Mouse (Mus musculus): Measurements from ENCODE around the gene Lpcat3.
A peak's percentile ranks its signal among the peaks of the same experiment; 100 is the strongest.
"Not testable (repeated sequence)": the region's sequence is repeated elsewhere in the genome, so short reads cannot be mapped to it uniquely, and the experiment has no call there.

Lpcat3 gene

GRCm38 (mm10) chr6:124678769-124679168 is 15.9 kb downstream of the Lpcat3 start:
- no peak for DNase-seq (ENCODE audit: low spot score)

GRCm38 (mm10) chr6:124679486-124679885 is 16.7 kb downstream of the Lpcat3 start:
- no peak for DNase-seq (ENCODE audit: low spot score)

DNA sequence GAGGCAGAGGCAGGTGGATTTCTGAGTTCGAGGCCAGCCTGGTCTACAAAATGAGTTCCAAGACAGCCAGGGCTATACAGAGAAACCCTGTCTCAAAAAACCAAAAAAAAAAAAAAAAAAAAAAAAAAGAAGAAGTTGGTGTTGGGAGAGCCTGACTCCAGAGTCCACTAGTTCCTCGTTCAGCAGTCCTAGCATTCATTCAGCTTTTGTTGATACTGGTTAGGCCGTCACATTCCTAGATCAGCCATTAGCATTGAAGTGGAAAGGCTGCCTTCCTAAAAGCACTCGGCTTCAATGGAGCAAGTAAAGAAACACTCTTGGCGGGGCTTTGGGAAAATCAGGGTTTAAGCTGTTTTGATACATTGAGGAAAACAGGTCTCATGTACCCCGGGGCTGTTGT is 19.5 kb downstream of the Lpcat3 start:
- not testable (repeated sequence) for DNase-seq (ENCODE audit: low spot score)

GRCm38 (mm10) chr6:124683591-124684417 is 21.0 kb downstream of the Lpcat3 start:
- DNase-seq (ENCODE audit: low spot score): peak; percentile 80

- DNase-seq (ENCODE audit: low spot score): no peak
Observed at GRCm38 (mm10) chr6:124685606-124686386, 23.0 kb downstream of the Lpcat3 start.

- not testable (repeated sequence) for DNase-seq (ENCODE audit: low spot score)
Observed at GRCm38 (mm10) chr6:124686644-124687043, 23.8 kb downstream of the Lpcat3 start.

DNA sequence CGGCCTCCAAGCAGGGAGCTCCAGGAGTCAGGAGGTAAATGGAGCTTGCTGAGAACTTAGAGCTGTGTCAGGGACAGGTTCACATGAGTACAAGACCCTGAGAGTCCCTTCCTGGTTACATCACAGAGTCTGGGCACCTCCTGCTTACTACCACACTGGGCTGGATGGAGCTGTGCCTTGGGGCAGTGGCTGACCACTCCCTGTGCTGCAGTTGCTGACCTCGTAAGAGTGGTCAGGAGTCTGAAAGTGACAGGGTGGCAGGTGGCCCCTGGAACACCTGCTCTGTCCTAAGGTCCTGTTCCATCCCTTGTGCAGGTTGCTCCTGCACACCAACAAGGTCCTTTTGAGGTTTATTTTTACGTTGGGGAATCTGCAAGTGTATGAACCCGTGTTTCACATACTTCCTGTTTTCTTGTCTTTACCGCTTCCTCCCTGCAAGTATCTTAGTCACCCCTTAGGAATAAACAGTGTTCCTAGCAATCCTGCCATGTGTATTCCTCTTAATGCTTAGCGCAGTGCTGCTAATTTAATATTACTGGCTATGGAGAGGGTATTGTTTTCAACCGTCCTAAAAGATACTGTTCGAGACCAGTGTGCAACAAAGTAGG is 25.4 kb downstream of the Lpcat3 start:
- DNase-seq (ENCODE audit: low spot score): no peak

DNA sequence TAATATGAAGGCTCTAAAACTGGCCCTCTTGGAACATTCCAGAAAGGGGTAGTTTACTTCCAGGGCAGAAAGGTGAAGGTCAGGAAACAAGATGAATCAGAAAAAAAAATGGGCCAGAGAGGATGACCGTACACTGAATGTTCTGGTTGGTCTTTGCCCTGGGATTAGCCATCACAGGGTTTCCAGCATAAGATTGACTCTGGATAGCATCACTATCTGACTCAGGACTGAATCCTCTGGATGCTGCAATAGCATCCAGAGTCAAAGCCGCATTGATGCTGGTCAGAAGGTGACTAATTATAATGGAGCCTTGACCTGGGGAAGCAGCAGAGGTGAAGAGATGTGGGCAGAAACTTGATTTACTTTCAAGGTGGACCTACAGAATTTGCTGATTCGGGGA is 26.2 kb downstream of the Lpcat3 start:
- no peak for DNase-seq (ENCODE audit: low spot score)

- peak; percentile 60 for DNase-seq (ENCODE audit: low spot score)
Observed at GRCm38 (mm10) chr6:124690517-124690916, 27.7 kb downstream of the Lpcat3 start.

- DNase-seq (ENCODE audit: low spot score): no peak
Observed at GRCm38 (mm10) chr6:124693243-124693981, 30.6 kb downstream of the Lpcat3 start.

DNA sequence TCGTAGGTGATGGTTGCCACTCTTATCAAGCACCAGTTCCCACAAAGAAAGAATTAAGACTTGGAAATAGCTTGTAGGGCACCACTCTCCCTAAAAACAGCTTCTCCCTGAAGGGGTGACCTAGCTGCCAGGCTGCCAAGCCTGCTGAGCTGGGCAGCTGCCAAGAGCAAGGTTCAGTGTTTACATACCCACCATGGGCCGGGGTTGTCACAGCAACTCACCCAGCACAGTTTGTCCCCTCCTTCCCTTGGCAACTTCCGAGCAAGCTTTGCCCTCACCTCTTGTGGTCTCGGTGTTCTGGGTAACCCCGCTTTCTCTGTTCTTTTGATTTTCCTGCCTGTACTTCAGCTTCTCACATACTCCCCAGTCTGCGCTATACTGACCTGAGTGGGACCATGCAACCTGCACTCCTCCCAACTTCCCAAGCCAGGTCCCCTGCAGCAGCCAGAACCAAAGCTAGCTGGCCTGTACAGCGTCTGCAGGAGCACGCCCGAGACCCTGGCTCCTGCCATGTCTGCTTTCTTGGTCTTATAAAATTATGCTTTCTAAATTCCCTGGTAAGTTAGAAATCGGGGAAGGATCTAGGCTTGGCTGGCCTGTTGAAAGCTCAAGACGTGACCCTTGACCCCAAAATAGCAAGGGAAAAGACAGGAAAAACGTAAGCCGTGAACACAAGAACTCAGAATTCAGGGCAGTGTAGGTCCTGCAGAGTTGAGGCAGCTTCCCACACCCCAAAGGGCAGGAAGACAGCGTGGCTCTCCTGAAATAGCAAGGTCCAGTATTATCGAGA is 31.5 kb downstream of the Lpcat3 start:
- DNase-seq (ENCODE audit: low spot score): peak; percentile 86

DNA sequence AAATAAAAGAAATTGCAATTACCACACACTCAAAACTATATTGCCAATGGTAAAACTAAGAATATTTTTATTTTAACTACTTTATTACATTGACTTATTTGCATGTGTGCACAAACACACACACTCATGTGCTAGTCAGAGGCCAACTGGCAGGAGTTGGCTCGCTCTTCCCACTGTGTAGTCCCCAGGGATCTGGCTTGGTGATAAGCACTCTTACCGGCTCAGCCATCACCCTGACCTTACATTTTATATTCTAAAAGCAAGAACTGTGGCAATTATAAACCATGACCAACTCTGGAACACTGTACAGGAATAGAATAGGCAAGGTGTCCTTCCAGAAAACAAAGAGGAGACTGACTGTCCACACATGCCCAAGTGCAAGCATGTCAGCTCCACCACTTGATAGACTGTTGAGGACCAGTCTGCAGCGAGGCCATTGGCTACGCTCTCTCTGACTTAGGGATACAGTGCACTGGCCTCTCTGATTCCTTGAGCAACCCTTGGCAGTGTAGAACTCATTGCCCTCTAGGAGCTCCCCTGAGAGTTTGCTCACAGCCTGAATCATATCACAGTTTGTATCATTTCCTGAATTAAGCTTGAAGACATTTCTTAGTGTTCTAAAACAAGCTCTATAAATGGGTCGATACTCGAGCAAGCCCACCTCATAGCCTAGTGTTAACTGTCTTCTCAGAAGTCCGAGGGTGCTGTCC is 33.8 kb downstream of the Lpcat3 start:
- peak; percentile 77 for DNase-seq (ENCODE audit: low spot score)

DNA sequence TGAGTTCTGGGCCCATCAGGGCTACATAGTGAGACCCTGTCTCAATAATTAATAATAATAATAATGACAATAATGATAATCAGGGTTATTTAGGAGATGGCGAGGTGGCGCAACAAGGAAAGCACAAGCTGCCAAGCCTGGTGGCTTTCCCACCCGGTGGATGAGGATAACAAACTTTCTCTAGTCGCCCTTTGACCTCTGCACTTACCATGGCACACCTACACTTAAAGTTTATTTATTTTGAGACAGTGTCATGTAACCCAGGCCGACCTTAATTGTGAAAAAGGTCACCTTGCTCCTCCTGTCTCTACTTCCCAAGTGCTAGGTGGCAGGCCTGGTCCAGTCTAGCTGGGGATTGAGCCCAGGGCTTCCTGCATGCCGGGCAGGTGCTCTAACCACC is 35.9 kb downstream of the Lpcat3 start:
- DNase-seq (ENCODE audit: low spot score): no peak

DNA sequence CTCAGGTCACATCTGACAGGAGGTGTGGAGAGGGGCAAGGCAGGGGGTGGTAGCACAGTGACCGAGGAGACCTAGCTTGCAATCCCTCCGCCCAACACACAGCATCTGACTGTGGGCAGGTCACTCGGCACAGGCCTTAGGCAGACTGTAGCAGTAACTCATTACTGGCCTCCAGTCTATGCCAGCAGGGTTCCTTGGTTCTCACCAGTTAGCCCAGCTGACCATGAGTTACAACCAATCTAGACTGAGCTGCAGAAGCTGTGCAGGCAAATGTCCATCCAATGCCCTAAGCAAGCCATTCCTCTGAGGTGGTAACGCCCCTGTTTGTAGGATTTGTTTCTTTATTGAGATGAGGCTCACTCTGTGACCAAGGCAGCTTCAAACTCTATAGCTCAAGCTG is 36.5 kb downstream of the Lpcat3 start:
- no peak for DNase-seq (ENCODE audit: low spot score)

DNA sequence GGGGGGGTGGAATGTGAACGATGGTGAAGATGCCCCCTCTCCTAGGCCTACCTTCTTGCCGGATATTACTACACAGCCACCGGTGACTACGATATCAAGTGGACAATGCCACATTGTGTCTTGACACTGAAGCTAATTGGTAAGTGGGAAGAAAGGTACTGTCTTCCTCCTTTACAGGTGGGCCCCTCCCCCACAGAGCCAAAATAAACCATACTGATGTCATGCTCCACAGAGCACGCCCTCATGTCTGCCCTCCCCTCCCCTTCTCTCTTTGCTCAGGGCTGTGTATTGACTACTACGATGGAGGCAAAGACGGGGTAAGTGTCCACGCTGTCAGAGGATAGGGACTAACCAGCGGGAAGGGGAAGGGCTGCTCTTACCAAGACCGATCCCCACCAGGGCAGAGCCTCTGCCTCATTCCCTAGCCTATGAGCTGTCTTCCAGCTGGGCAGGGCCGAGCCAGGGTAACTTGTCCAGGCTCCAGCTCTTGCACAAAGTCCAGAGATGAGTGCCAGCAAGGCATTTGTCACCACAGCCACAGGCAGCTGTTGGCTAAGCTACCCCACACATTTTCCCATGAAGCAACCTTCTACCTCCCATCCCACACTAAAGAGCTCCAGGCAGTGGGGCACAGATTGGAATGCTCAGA is 37.3 kb downstream of the Lpcat3 start:
- peak; percentile 99 for DNase-seq (ENCODE audit: low spot score)

GRCm38 (mm10) chr6:124701338-124701737 is 38.5 kb downstream of the Lpcat3 start:
- no peak for DNase-seq (ENCODE audit: low spot score)

- DNase-seq (ENCODE audit: low spot score): no peak
Observed at GRCm38 (mm10) chr6:124702102-124702783, 39.4 kb downstream of the Lpcat3 start.

DNA sequence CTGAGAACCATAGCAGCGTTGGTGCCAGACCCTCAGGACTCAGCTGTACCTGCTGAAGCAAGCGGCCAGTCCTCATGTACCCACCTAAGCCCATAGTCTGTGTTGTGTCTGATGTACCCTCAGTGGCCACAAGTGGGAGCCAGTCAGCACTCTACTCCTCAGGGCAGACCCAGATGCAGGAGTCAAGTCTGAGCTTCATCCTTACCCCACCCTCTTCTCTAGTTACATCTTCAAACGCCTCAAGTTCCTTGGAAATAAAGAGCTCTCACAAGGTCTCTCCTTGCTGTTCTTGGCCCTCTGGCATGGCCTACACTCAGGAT is 39.9 kb downstream of the Lpcat3 start:
- peak; percentile 74 for DNase-seq (ENCODE audit: low spot score)

DNA sequence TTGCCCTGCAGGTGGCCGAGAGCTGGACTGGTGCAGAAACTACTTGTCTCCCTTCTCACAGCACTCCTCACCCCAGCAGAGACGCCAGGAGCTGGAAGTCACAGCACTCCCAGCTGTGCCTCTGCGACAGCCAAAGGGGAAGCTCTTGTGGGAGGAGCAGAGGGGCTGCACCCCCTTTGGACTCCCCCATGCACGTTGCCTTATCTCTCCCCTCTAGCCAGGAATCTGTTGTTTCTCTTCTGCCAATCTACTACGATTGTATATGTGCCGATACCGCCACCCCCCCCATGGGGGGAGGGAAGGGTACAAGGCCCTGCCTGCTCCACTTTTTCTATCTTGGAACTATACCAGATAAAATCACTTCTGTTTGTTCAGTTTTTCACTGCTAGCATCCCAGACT is 41.0 kb downstream of the Lpcat3 start:
- no peak for DNase-seq (ENCODE audit: low spot score)

DNA sequence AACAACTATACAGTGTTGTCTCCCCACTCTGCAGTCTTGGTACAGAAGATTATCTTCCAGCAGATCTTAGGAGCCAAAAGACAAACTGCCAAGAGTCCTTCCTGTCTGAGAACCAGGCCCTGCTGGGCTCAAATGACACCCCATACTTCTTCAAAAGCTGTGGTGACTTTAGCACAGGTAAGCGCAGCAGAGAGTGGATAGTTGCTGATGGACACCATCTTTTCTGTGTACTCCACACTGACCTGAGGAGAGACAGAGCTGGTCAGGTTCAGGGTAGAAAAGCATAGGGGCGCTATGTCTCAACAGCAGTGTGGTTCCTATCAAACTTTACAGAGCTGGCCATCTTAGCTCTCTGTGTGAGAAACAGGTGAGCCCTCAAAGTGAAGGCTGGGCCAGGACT is 41.6 kb downstream of the Lpcat3 start:
- no peak for DNase-seq (ENCODE audit: low spot score)

Measured in adipocyte (in vitro differentiated cells).